Mouse (Mus musculus): ENCODE results near the gene B3gnt2. TPM values are rescaled to one million over a fixed set of nuclear protein-coding genes. Genes with fewer than 3 reads are reported as not detected.

B3gnt2 gene
- polyA plus RNA-seq, 1 experiment, result 13.1 TPM

DNA sequence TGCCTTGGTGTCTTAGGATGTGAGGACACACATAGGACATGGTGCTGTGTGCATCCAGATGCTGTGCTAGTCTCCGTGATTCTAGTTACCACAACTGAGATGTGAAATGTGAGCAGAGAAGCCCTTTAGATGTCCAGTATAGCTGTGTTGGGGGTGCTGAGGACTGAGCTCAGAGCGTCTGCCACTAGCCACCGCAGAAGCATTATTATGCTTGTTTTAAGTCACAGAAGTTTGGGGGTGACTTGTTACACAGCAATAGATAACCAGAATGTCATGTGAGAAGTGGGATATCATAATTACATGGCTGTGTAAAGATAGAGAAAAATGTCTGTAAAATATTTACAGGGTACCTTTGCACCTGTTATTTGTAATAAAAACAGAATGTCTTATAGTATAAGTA lies 109.2 kb downstream of the B3gnt2 start:
- Histone ChIP-seq H3K4me3 (no peak overlapping the region), H3K79me2 (ENCODE audit: control insufficient read depth, insufficient read depth) (no peaks in the 10 kb centered on the region), H3ac (ENCODE audit: control insufficient read depth, insufficient read length) (no peak overlapping the region), H3K4me2 (ENCODE audit: low read depth) (no peak overlapping the region), H3K36me3 (ENCODE audit: control insufficient read depth, insufficient read depth) (no peaks in the 10 kb centered on the region), H3K27me3 (ENCODE audit: control insufficient read depth, insufficient read depth, insufficient read length) (no peaks in the 10 kb centered on the region)
- TF ChIP-seq TCF3 (IDR thresholded peaks at IDR 0.05; ENCODE audit: insufficient read length, low read depth), result no peak

DNA sequence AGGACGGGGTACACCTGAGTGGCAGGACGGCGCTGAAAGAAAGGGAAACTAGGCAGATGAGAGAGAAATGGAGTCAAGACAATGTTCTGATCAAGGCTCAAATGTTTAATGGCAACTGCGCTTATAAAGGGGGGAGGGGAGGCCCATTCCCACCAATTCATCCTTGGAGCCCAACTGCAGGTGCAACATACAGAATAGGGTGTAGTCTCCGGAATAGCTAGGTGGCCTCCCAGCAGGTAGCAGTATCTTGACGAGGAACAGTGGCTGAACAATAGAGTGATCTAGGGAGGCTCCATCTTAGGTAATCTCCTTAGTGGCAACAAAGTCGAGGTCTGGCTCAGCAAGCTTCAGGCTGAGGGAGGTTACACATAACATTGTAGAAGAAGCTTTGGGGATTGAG lies 113.4 kb downstream of the B3gnt2 start:
- Histone ChIP-seq H3K36me3 (ENCODE audit: control insufficient read depth, insufficient read depth) (no peaks in the 10 kb centered on the region), H3K79me2 (ENCODE audit: control insufficient read depth, insufficient read depth) (no peaks in the 10 kb centered on the region), H3K27me3 (ENCODE audit: control insufficient read depth, insufficient read depth, insufficient read length) (no peaks in the 10 kb centered on the region), H3ac (ENCODE audit: control insufficient read depth, insufficient read length) (no peak overlapping the region), H3K4me3 (no peak overlapping the region), H3K4me2 (ENCODE audit: low read depth) (no peak overlapping the region)
- TF ChIP-seq TCF12 (IDR thresholded peaks at IDR 0.05; ENCODE audit: insufficient read depth, poor library complexity, severe bottlenecking), result no peak
- TF ChIP-seq POLR2A (IDR thresholded peaks at IDR 0.05; ENCODE audit: insufficient read length, low read depth), result no peak
- TF ChIP-seq REST (IDR thresholded peaks at IDR 0.05; ENCODE audit: insufficient read depth, insufficient read length), result no peak
- TF ChIP-seq USF1 (IDR thresholded peaks at IDR 0.05; ENCODE audit: low read depth), result no peak
- TF ChIP-seq MYOG (IDR thresholded peaks at IDR 0.05; ENCODE audit: control insufficient read depth in 1 of 3, insufficient read depth in 1 of 3, insufficient read length in 2 of 3, low read depth in 2 of 3), result no peak
- TF ChIP-seq SRF (IDR thresholded peaks at IDR 0.05; ENCODE audit: control insufficient read depth, insufficient read length, low read depth), result no peak
- no peak for TF ChIP-seq POLR2AphosphoS2 (IDR thresholded peaks at IDR 0.05; ENCODE audit: insufficient read length, low read depth)
- TF ChIP-seq MYOD1 (IDR thresholded peaks at IDR 0.05; ENCODE audit: control insufficient read depth in 1 of 3, insufficient read length in 2 of 3, low read depth in 2 of 3), result no peak
- TF ChIP-seq CEBPB (IDR thresholded peaks at IDR 0.05; ENCODE audit: insufficient read depth, poor library complexity, severe bottlenecking), result no peak
- TF ChIP-seq E2F4 (IDR thresholded peaks at IDR 0.05; ENCODE audit: insufficient read depth), result no peak
- no peak for TF ChIP-seq TCF3 (IDR thresholded peaks at IDR 0.05; ENCODE audit: insufficient read length, low read depth)
- no peak for TF ChIP-seq MAX (IDR thresholded peaks at IDR 0.05; ENCODE audit: low read depth)

DNA sequence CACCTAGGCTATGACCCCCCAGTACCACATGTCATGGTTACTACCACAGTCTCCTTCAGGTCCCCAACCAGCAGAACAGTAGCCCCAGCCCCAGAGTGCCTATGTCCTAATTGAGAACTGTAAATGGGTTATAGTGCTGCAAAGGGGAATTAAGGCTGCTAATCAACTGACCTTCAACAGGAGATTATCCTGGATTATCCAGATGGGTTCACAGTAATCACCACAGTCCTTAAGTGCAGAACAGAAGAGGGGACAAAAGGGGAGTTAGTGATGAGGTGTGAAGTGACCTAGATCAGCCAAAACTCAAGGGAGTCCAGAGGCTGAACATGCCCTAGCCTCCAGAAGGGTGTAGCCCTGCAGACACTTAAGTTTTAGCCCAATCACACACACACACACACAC lies 115.4 kb downstream of the B3gnt2 start:
- H3K36me3 ChIP-seq (ENCODE audit: control insufficient read depth, insufficient read depth), result no peaks in the 10 kb centered on the region
- no peak overlapping the region for H3K4me3 ChIP-seq
- TF ChIP-seq TCF3 (IDR thresholded peaks at IDR 0.05; ENCODE audit: insufficient read length, low read depth), result no peak
- TF ChIP-seq POLR2A (IDR thresholded peaks at IDR 0.05; ENCODE audit: insufficient read length, low read depth), result no peak
- TF ChIP-seq MYOG (IDR thresholded peaks at IDR 0.05; ENCODE audit: control insufficient read depth in 1 of 3, insufficient read depth in 1 of 3, insufficient read length in 2 of 3, low read depth in 2 of 3), result no peak
- TF ChIP-seq REST (IDR thresholded peaks at IDR 0.05; ENCODE audit: insufficient read depth, insufficient read length), result no peak
- no peak for TF ChIP-seq E2F4 (IDR thresholded peaks at IDR 0.05; ENCODE audit: insufficient read depth)
- no peak for TF ChIP-seq MYOD1 (IDR thresholded peaks at IDR 0.05; ENCODE audit: control insufficient read depth in 1 of 3, insufficient read length in 2 of 3, low read depth in 2 of 3)
- TF ChIP-seq TCF12 (IDR thresholded peaks at IDR 0.05; ENCODE audit: insufficient read depth, poor library complexity, severe bottlenecking), result no peak
- no peak for TF ChIP-seq SRF (IDR thresholded peaks at IDR 0.05; ENCODE audit: control insufficient read depth, insufficient read length, low read depth)
- no peak for TF ChIP-seq POLR2AphosphoS2 (IDR thresholded peaks at IDR 0.05; ENCODE audit: insufficient read length, low read depth)
- TF ChIP-seq CEBPB (IDR thresholded peaks at IDR 0.05; ENCODE audit: insufficient read depth, poor library complexity, severe bottlenecking), result no peak
- TF ChIP-seq USF1 (IDR thresholded peaks at IDR 0.05; ENCODE audit: low read depth), result no peak
- no peak for TF ChIP-seq MAX (IDR thresholded peaks at IDR 0.05; ENCODE audit: low read depth)
- no peaks in the 10 kb centered on the region for H3K27me3 ChIP-seq (ENCODE audit: control insufficient read depth, insufficient read depth, insufficient read length)
- no peak overlapping the region for H3ac ChIP-seq (ENCODE audit: control insufficient read depth, insufficient read length)
- no peak overlapping the region for H3K4me2 ChIP-seq (ENCODE audit: low read depth)
- H3K79me2 ChIP-seq (ENCODE audit: control insufficient read depth, insufficient read depth), result no peaks in the 10 kb centered on the region

DNA sequence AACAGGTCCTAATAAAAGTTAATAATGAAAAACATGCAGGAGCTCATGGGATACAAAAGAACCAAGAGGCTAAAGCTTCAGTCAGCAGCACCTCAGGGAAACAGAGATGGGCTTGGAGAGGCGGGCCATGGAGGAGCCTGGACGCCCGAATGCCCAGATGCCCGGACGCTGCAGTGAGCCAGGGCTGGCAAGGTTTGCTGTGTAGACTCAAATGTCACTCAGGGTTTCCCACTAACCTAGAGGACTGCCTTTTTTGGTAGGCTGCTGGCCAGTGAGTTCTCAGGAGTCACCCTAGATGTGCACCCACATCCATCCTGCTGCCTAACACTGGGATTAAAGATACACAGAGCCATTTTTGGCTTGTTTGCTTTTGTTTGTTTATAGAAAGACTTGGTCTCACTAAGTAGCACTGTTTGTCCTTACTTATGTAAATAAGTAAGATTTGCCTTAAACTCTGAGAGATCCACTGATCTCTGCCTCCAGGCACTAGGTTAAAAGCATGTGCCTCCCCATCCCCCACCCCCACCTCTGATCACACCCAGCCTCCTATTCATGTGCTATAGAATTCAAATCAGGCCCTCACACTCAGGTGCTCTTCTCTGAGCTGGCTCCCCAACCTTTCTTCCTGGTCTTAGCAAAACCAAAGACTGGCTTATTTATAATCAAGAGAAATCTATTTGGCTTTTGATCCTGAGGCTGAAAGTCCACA lies 117.0 kb downstream of the B3gnt2 start:
- H3K79me2 ChIP-seq (ENCODE audit: control insufficient read depth, insufficient read depth), result no peaks in the 10 kb centered on the region
- no peaks in the 10 kb centered on the region for H3K27me3 ChIP-seq (ENCODE audit: control insufficient read depth, insufficient read depth, insufficient read length)
- H3K4me2 ChIP-seq (ENCODE audit: low read depth), result no peak overlapping the region
- H3ac ChIP-seq (ENCODE audit: control insufficient read depth, insufficient read length), result no peak overlapping the region
- TF ChIP-seq E2F4 (IDR thresholded peaks at IDR 0.05; ENCODE audit: insufficient read depth) (no peak), TCF12 (IDR thresholded peaks at IDR 0.05; ENCODE audit: insufficient read depth, poor library complexity, severe bottlenecking) (no peak), TCF3 (IDR thresholded peaks at IDR 0.05; ENCODE audit: insufficient read length, low read depth) (no peak), MAX (IDR thresholded peaks at IDR 0.05; ENCODE audit: low read depth) (no peak)
- H3K4me3 ChIP-seq, result no peak overlapping the region
- no peaks in the 10 kb centered on the region for H3K36me3 ChIP-seq (ENCODE audit: control insufficient read depth, insufficient read depth)

DNA sequence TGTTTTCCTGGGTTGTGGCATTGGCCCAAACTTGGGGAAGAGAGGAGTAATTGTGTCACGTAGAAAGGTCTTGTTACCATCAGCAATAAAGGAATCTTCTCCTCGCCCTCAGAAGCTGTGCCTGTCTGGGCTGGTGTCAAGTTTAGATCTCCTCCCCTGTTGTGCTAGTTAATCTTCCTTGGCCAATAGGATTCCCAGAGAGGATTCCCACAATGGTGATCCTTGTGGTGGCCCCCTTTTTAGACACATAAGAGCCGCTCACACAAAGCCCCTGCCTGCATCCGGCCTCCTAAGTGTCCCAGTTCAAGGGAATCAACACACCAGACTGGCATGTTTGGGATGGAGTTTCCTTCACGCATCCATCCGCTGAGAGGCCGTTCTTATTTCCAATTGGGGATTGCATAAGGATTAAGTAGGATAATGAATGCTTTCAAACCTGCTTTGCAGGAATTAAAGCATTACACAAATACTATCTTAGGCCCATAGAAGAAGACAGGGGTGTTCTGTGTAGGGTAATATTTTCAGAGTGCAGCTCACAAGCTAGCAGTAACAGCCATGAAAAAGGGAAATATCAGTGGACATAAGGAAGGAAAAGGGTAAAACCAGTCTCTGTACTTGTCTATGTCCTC lies 118.6 kb downstream of the B3gnt2 start:
- Histone ChIP-seq H3K79me2 (ENCODE audit: control insufficient read depth, insufficient read depth) (no peaks in the 10 kb centered on the region), H3ac (ENCODE audit: control insufficient read depth, insufficient read length) (no peak overlapping the region), H3K27me3 (ENCODE audit: control insufficient read depth, insufficient read depth, insufficient read length) (no peaks in the 10 kb centered on the region), H3K4me3 (no peak overlapping the region), H3K4me2 (ENCODE audit: low read depth) (no peak overlapping the region), H3K36me3 (ENCODE audit: control insufficient read depth, insufficient read depth) (no peaks in the 10 kb centered on the region)
- TF ChIP-seq REST (IDR thresholded peaks at IDR 0.05; ENCODE audit: insufficient read depth, insufficient read length) (no peak), MYOD1 (IDR thresholded peaks at IDR 0.05; ENCODE audit: control insufficient read depth in 1 of 3, insufficient read length in 2 of 3, low read depth in 2 of 3) (no peak), CEBPB (IDR thresholded peaks at IDR 0.05; ENCODE audit: insufficient read depth, poor library complexity, severe bottlenecking) (no peak), SRF (IDR thresholded peaks at IDR 0.05; ENCODE audit: control insufficient read depth, insufficient read length, low read depth) (no peak), POLR2A (IDR thresholded peaks at IDR 0.05; ENCODE audit: insufficient read length, low read depth) (no peak), TCF12 (IDR thresholded peaks at IDR 0.05; ENCODE audit: insufficient read depth, poor library complexity, severe bottlenecking) (no peak), MYOG (IDR thresholded peaks at IDR 0.05; ENCODE audit: control insufficient read depth in 1 of 3, insufficient read depth in 1 of 3, insufficient read length in 2 of 3, low read depth in 2 of 3) (no peak), MAX (IDR thresholded peaks at IDR 0.05; ENCODE audit: low read depth) (no peak), E2F4 (IDR thresholded peaks at IDR 0.05; ENCODE audit: insufficient read depth) (no peak), TCF3 (IDR thresholded peaks at IDR 0.05; ENCODE audit: insufficient read length, low read depth) (no peak), USF1 (IDR thresholded peaks at IDR 0.05; ENCODE audit: low read depth) (no peak)

Data from myocyte (in vitro differentiated cells).